Mouse (Mus musculus): ENCODE measurements around the gene Ski.

- no peak for TF ChIP-seq POLR2A (IDR thresholded peaks at IDR 0.05; ENCODE audit: extremely low read depth, insufficient read depth, low read length)
- TF ChIP-seq CTCF (IDR thresholded peaks at IDR 0.05; ENCODE audit: low read depth, low read length): no peak
Observed at GRCm38 (mm10) chr4:155184248-155185070, 37.9 kb downstream of the Ski start.
